Mouse (Mus musculus): ENCODE measurements at regions not wholly inside any gene's neighbourhood (a gene's known extent, or its start where the extent isn't known, plus 50 kb on each side); places are given as distances from the start of the nearest gene placed in this dataset.

- no peak overlapping the region for H3K27ac ChIP-seq (ENCODE audit: low read depth, low read length)
- H3K4me2 ChIP-seq (replicated peaks; ENCODE audit: low read depth), result no peak overlapping the region
- no peaks in the 10 kb centered on the region for H3K36me3 ChIP-seq (ENCODE audit: control insufficient read depth, insufficient read depth)
- no peak for ATAC-seq
- WGBS, result 88% methylated on average over 4 of the region's 4 CpGs
- no peak for TF ChIP-seq CTCF (IDR thresholded peaks at IDR 0.05; ENCODE audit: low read depth)
- no peaks in the 10 kb centered on the region for H3K4me1 ChIP-seq (replicated peaks; ENCODE audit: control insufficient read depth, insufficient read depth, low read length)
- no peak overlapping the region for H3K4me3 ChIP-seq (ENCODE audit: low read depth, low read length)
- H3K27me3 ChIP-seq (replicated peaks; ENCODE audit: control insufficient read depth, insufficient read depth, low read length), result no peaks in the 10 kb centered on the region
- no peaks in the 10 kb centered on the region for H3K9me3 ChIP-seq (ENCODE audit: control insufficient read depth)
- no peak overlapping the region for H3K9ac ChIP-seq (ENCODE audit: low read depth, low read length)
Measured at GRCm38 (mm10) chr3:149683561-149683960, 693.2 kb upstream of the Adgrl2 start.

DNA sequence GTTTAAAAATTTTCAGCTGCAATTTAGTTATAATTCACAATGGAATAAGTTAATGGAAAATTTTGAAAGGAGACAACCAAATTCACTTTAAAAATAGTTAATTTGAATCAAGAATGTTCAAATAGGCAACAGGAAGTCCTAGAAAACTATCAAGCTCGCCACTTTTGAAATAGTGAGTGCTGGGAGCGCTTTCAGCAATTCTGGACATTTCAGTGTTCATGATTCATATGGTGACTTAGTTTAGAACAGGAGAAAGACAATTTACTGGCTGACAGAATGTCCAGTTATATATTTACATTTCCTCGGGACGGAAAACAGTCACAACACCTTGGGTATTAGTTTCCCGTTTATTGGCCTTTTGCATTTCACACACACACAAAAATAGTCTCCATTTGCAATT lies 691.9 kb upstream of the Adgrl2 start:
- no peak overlapping the region for H3K4me3 ChIP-seq (ENCODE audit: low read depth, low read length)
- no peak overlapping the region for H3K27ac ChIP-seq (ENCODE audit: low read depth, low read length)
- ATAC-seq, result no peak
- H3K4me2 ChIP-seq (replicated peaks; ENCODE audit: low read depth), result no peak overlapping the region
- no peaks in the 10 kb centered on the region for H3K9me3 ChIP-seq (ENCODE audit: control insufficient read depth)
- no peaks in the 10 kb centered on the region for H3K4me1 ChIP-seq (replicated peaks; ENCODE audit: control insufficient read depth, insufficient read depth, low read length)
- TF ChIP-seq CTCF (IDR thresholded peaks at IDR 0.05; ENCODE audit: low read depth), result no peak
- H3K27me3 ChIP-seq (replicated peaks; ENCODE audit: control insufficient read depth, insufficient read depth, low read length), result no peaks in the 10 kb centered on the region
- no peaks in the 10 kb centered on the region for H3K36me3 ChIP-seq (ENCODE audit: control insufficient read depth, insufficient read depth)
- WGBS, result 72% methylated on average over 5 of the region's 5 CpGs
- H3K9ac ChIP-seq (ENCODE audit: low read depth, low read length), result no peak overlapping the region

GRCm38 (mm10) chr3:149673926-149674325 lies 683.6 kb upstream of the Adgrl2 start:
- Histone ChIP-seq H3K9me3 (ENCODE audit: control insufficient read depth) (no peaks in the 10 kb centered on the region), H3K4me3 (ENCODE audit: low read depth, low read length) (no peak overlapping the region), H3K27ac (ENCODE audit: low read depth, low read length) (no peak overlapping the region), H3K9ac (ENCODE audit: low read depth, low read length) (no peak overlapping the region), H3K27me3 (replicated peaks; ENCODE audit: control insufficient read depth, insufficient read depth, low read length) (no peaks in the 10 kb centered on the region), H3K4me2 (replicated peaks; ENCODE audit: low read depth) (no peak overlapping the region), H3K36me3 (ENCODE audit: control insufficient read depth, insufficient read depth) (no peaks in the 10 kb centered on the region), H3K4me1 (replicated peaks; ENCODE audit: control insufficient read depth, insufficient read depth, low read length) (no peaks in the 10 kb centered on the region)
- ATAC-seq, result no peak
- no peak for TF ChIP-seq CTCF (IDR thresholded peaks at IDR 0.05; ENCODE audit: low read depth)

- Histone ChIP-seq H3K27me3 (replicated peaks; ENCODE audit: control insufficient read depth, insufficient read depth, low read length) (no peaks in the 10 kb centered on the region), H3K9ac (ENCODE audit: low read depth, low read length) (no peak overlapping the region), H3K4me3 (ENCODE audit: low read depth, low read length) (no peak overlapping the region), H3K4me2 (replicated peaks; ENCODE audit: low read depth) (no peak overlapping the region), H3K9me3 (ENCODE audit: control insufficient read depth) (no peaks in the 10 kb centered on the region), H3K4me1 (replicated peaks; ENCODE audit: control insufficient read depth, insufficient read depth, low read length) (no peaks in the 10 kb centered on the region), H3K27ac (ENCODE audit: low read depth, low read length) (no peak overlapping the region), H3K36me3 (ENCODE audit: control insufficient read depth, insufficient read depth) (no peaks in the 10 kb centered on the region)
- no peak for TF ChIP-seq CTCF (IDR thresholded peaks at IDR 0.05; ENCODE audit: low read depth)
- WGBS, result 82% methylated on average over 3 of the region's 3 CpGs
- no peak for ATAC-seq
Measured at GRCm38 (mm10) chr3:149664624-149665023, 674.3 kb upstream of the Adgrl2 start.

GRCm38 (mm10) chr3:149638324-149638723 lies 648.0 kb upstream of the Adgrl2 start:
- Histone ChIP-seq H3K27ac (ENCODE audit: low read depth, low read length) (no peak overlapping the region), H3K36me3 (ENCODE audit: control insufficient read depth, insufficient read depth) (no peaks in the 10 kb centered on the region), H3K4me3 (ENCODE audit: low read depth, low read length) (no peak overlapping the region), H3K27me3 (replicated peaks; ENCODE audit: control insufficient read depth, insufficient read depth, low read length) (no peaks in the 10 kb centered on the region), H3K9ac (ENCODE audit: low read depth, low read length) (no peak overlapping the region), H3K4me2 (replicated peaks; ENCODE audit: low read depth) (no peak overlapping the region), H3K4me1 (replicated peaks; ENCODE audit: control insufficient read depth, insufficient read depth, low read length) (no peaks in the 10 kb centered on the region), H3K9me3 (ENCODE audit: control insufficient read depth) (no peaks in the 10 kb centered on the region)
- 65% methylated on average over 2 of the region's 2 CpGs for WGBS
- no peak for ATAC-seq
- TF ChIP-seq CTCF (IDR thresholded peaks at IDR 0.05; ENCODE audit: low read depth), result no peak

- H3K4me2 ChIP-seq (replicated peaks; ENCODE audit: low read depth), result no peak overlapping the region
- H3K9ac ChIP-seq (ENCODE audit: low read depth, low read length), result no peak overlapping the region
- no peak for ATAC-seq
- H3K27me3 ChIP-seq (replicated peaks; ENCODE audit: control insufficient read depth, insufficient read depth, low read length), result no peaks in the 10 kb centered on the region
- H3K36me3 ChIP-seq (ENCODE audit: control insufficient read depth, insufficient read depth), result no peaks in the 10 kb centered on the region
- no peak overlapping the region for H3K27ac ChIP-seq (ENCODE audit: low read depth, low read length)
- TF ChIP-seq CTCF (IDR thresholded peaks at IDR 0.05; ENCODE audit: low read depth), result no peak
- H3K4me1 ChIP-seq (replicated peaks; ENCODE audit: control insufficient read depth, insufficient read depth, low read length), result no peaks in the 10 kb centered on the region
- H3K4me3 ChIP-seq (ENCODE audit: low read depth, low read length), result no peak overlapping the region
- no peaks in the 10 kb centered on the region for H3K9me3 ChIP-seq (ENCODE audit: control insufficient read depth)
Measured at GRCm38 (mm10) chr3:149626186-149626585, 635.8 kb upstream of the Adgrl2 start.

DNA sequence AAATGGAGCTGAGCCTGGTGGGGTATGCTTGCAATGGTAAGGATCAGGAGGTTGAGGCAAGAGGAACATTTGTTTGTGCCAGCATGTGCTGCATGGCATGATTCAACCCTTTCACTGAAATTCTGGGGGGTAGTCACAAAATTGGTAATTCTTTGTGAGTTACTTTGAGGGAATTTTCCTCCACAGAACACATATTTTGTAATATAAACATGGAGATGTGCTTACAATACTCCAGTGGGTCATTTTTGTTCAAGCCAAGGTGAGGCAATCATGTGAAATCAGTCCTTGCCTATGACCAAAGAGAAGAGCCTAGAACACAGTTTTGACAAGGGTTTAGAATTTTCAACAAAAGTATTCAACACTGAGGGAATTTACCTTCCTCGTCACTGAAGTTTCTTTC lies 635.1 kb upstream of the Adgrl2 start:
- Histone ChIP-seq H3K4me2 (replicated peaks; ENCODE audit: low read depth) (no peak overlapping the region), H3K4me3 (ENCODE audit: low read depth, low read length) (no peak overlapping the region), H3K27ac (ENCODE audit: low read depth, low read length) (no peak overlapping the region), H3K36me3 (ENCODE audit: control insufficient read depth, insufficient read depth) (no peaks in the 10 kb centered on the region), H3K9ac (ENCODE audit: low read depth, low read length) (no peak overlapping the region), H3K4me1 (replicated peaks; ENCODE audit: control insufficient read depth, insufficient read depth, low read length) (no peaks in the 10 kb centered on the region), H3K9me3 (ENCODE audit: control insufficient read depth) (no peaks in the 10 kb centered on the region), H3K27me3 (replicated peaks; ENCODE audit: control insufficient read depth, insufficient read depth, low read length) (no peaks in the 10 kb centered on the region)
- no peak for ATAC-seq
- TF ChIP-seq CTCF (IDR thresholded peaks at IDR 0.05; ENCODE audit: low read depth), result no peak
- WGBS, result 95% methylated on average over 1 of the region's 1 CpGs

Measured in intestine, postnatal 0 days (tissue).